Mouse (Mus musculus) layer of hippocampus, postnatal 14 days (tissue): Measurements from ENCODE around the gene Zpr1. TPM values are rescaled to one million over a fixed set of nuclear protein-coding genes. Genes with fewer than 3 reads are reported as not detected.
A peak's percentile ranks its signal among the peaks of the same experiment; 100 is the strongest.

Source experiments
- DNase-seq, 2 experiments: peaks; one replicate each; pipeline ENCODE4 v3.0.0; 2021 to 2022; ENCODE audit warnings: low spot score in 2 of 2, mixed read lengths in 1 of 2
- total RNA-seq, 2 experiments: library from RNA; stranded (reverse); gene quantifications; 2 replicates each; pipeline ENCODE4 v1.2.3; 2021

The Zpr1 gene
- total RNA-seq, 2 experiments from 2014 or later, result 33.3 to 36.2 TPM

DNA sequence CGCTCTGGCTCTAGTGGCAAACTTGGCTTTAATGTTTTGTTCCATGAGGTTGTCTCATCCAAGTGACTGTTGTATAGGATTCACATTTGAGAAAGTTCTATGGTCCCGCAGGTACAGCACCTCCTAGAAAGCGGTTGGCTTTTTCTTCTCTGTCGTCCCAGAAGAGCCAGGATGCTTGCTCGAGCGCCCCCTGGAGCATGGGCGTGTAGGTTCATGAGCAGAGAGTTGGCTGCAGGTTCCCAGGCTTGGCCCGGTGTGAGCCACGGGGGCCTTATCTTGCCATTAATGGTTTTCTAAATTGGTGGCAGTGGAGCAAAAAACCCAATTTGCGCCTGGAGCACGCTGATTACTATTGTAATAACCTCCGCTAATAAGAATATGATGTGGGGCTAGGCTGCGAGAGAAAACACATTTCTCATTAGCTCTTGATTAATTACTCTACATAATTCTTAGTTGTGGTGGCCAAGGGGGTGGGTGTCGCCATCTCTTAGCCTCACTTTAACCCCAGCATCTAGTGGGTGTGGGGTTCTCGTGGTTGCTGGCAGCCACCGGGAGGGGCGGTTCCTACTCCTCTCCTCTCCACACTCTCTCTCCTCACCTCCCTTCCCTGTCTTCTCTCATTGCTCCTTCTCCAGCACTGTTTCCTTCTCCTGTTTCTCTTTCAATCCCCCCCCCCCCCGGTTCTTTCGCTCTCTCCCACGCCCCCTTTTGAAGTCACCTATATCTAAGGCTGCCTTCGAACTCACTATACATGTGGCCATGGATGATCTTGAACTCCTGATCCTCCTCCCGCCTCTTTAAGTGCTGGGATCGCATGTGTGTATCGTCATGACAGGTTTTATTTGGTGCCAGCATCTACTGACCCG is 55.1 kb downstream of the Zpr1 start:
- peak in 1 of 2 experiments; percentile 46 for DNase-seq

DNA sequence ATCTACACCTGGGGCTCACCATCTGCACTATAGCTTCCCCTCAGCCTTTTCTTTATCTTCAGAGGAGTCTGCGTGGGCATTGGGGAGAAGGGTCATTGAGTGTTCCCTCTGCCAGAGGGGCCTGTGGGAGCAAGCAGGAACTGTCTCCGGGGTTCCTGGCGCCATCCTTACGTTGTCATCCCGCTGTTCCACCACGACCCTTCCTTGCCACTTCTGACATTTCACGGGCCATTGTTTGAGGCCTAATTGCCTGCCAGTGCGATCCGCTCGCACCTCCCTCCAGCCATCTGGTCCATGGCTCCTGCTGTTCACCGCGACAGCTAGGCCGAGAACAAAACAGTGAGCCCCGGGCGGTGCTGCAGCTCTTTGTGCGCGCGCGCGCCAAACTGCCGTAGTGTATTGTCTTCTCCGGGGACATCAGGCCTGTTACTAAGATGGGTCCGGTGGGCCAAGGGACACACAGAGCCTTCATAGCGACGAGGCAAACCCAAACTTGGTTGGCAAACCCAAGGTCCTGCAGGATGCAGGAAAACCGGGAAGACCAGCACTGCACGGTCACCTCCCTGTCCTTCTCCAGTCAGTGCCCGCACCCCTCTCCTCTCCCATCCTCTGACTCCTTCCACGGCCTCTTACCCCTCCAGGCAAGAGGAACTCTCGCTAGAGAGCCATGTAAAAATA is 55.8 kb downstream of the Zpr1 start:
- peak; percentile 74 to 77 for DNase-seq

DNA sequence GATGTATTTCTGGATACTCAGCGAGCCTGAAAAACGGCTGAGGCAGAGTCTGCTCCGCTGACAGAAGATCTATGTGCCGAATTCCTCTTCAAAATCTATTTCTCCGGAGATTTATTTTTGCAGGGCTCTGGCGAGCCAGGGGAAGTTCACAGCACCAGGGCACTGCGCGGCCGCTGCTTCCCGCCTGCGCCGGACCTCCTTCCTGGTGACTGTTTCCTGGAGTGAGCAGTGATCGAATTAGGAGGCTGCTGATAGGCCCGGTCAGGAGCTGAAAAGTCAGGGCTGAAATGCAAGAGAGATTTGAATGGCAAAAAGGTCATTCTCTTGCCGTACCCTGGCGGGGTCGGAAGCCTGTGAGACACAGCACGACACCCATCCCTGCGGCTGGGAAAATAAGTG is 56.4 kb downstream of the Zpr1 start:
- peak in 1 of 2 experiments; percentile 40 for DNase-seq

DNA sequence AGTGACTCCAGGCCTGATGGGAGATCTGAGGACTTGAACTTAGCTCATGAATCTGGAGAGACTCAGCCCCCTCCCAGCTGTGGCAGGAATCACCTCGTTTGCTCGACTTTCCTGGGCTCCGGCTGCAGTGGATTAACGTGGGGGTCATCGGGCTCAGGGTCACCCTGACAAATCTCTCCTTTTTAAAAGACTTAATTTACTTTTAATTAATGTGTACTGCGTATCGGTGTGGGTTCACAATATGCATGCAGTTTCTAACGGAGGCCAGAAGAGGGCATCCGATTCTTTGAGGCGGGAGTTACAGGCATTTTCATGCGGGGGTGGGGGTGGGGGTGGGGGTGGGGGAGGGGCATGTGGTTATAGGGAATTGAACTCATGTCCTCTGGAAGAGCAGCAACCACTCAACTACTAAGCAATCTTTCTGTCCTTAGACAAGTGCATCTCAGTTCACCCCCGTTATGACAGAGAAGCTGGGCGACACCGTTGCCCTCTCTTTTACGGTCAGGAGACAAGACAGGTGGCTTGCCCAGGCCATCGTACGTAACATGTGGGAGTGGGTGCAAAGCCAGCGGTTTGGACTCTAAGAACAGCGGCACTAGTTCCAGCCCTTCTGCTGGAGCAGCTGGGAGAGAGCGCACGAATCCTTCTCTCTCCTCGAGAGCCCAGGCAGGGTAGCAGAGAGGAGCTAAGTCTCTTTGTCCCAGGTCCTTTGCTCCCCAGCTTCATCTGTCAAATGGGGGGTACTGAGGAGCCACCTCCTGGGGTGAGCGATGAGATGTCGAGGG is 57.1 kb downstream of the Zpr1 start:
- no peak for DNase-seq

DNA sequence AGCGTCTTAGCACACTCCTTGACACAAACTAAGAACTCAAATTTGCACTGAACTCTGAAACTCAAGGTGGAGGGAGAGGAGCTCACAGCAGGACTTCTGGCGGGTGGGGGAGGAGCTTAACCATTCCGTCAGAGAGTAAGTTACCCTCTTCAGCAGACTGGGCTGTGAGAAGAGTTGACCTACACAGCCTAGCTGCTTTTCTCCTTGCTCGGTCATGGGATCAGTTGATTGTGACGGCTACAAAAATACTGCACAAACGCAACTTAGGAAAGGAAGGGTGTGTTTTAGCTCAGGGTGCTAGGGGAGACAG is 57.7 kb downstream of the Zpr1 start:
- DNase-seq, result no peak

DNA sequence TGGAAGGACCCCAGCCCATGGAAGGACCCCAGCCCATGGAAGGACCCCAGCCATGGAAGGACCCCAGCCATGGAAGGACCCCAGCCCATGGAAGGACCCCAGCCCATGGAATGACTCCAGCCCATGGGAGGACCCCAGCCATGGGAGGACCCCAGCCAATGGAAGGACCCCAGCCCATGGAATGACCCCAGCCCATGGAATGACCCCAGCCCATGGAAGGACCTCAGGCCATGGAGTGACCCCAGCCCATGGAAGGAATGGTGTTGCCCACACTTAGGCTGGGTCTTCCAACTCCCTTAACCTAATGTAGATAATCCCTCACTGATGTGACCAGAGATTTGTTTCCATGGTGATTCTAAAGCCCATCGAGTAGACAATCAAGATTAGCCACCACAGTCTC is 58.4 kb downstream of the Zpr1 start:
- no peak for DNase-seq

Other genes with a start within 250 kb of the Zpr1 start
- under 1 TPM in 1 of 2 experiments, not detected in 1; 0.53 TPM for gene Apoa1, start 44.5 kb upstream of the Zpr1 start, total RNA-seq
- not detected for gene Apoc3, start 37.4 kb upstream of the Zpr1 start, total RNA-seq
- not detected for gene Apoa4, start 32.4 kb upstream of the Zpr1 start, total RNA-seq
- not detected for gene Apoa5, start 4.4 kb upstream of the Zpr1 start, total RNA-seq
- 10 to 100 TPM in 1 of 2 experiments, 1 to 10 TPM in 1; 9.0 to 10.8 TPM for gene Bud13, start 9.9 kb downstream of the Zpr1 start, total RNA-seq
- gene 4931429L15Rik, start 46.9 kb downstream of the Zpr1 start, total RNA-seq, result not detected